Mouse (Mus musculus): ENCODE results near the gene Klk1b5. TPM values are rescaled to one million over a fixed set of nuclear protein-coding genes. Genes with fewer than 3 reads are reported as not detected.
A peak's percentile ranks its signal among the peaks of the same experiment; 100 is the strongest.
"Not testable (repeated sequence)": the region's sequence is repeated elsewhere in the genome, so short reads cannot be mapped to it uniquely, and the experiment has no call there.

Klk1b5 gene
- polyA plus RNA-seq, 1 experiment from 2014 or later = not detected

- Histone ChIP-seq H3K27ac (ENCODE audit: low read depth, low read length) (no peak overlapping the region), H3K4me1 (ENCODE audit: control insufficient read depth, insufficient read depth, low read depth, low read length) (peaks cover 21% of the 10 kb centered on the region)
Measured at GRCm38 (mm10) chr7:44247971-44248370, 32.2 kb downstream of the Klk1b5 start.

GRCm38 (mm10) chr7:44249248-44249647, 33.5 kb downstream of the Klk1b5 start:
- peaks cover 33% of the 10 kb centered on the region for H3K36me3 ChIP-seq (ENCODE audit: control insufficient read depth, insufficient read depth, low read length)
- no peak for ATAC-seq

More at GRCm38 (mm10) chr7:44247971-44248370, 32.2 kb downstream of the Klk1b5 start:
- Histone ChIP-seq H3K4me2 (ENCODE audit: low read length) (peak overlapping the region; percentile 86), H3K9ac (ENCODE audit: low read depth, low read length) (peak overlapping the region; percentile 92), H3K9me3 (ENCODE audit: control insufficient read depth, low read length) (no peaks in the 10 kb centered on the region), H3K36me3 (ENCODE audit: control insufficient read depth, insufficient read depth, low read length) (peaks cover 23% of the 10 kb centered on the region), H3K4me3 (ENCODE audit: low read length) (peak overlapping the region; percentile 84), H3K27me3 (replicated peaks; ENCODE audit: control insufficient read depth, insufficient read depth, low read length) (no peaks in the 10 kb centered on the region)
- 96% methylated on average over 2 of the region's 2 CpGs for WGBS
- no peak for ATAC-seq

GRCm38 (mm10) chr7:44250732-44251275, 35.1 kb downstream of the Klk1b5 start:
- H3K27me3 ChIP-seq (replicated peaks; ENCODE audit: control insufficient read depth, insufficient read depth, low read length); H3K4me3 ChIP-seq (ENCODE audit: low read length); H3K4me2 ChIP-seq (ENCODE audit: low read length); H3K9me3 ChIP-seq (ENCODE audit: control insufficient read depth, low read length); H3K9ac ChIP-seq (ENCODE audit: low read depth, low read length); ATAC-seq; H3K27ac ChIP-seq (ENCODE audit: low read depth, low read length): not testable (repeated sequence)
- Histone ChIP-seq H3K4me1 (ENCODE audit: control insufficient read depth, insufficient read depth, low read depth, low read length) (peaks cover 16% of the 10 kb centered on the region), H3K36me3 (ENCODE audit: control insufficient read depth, insufficient read depth, low read length) (peaks cover 33% of the 10 kb centered on the region)
- 94% methylated on average over 17 of the region's 17 CpGs for WGBS

More at GRCm38 (mm10) chr7:44249248-44249647, 33.5 kb downstream of the Klk1b5 start:
- no peak overlapping the region for H3K4me2 ChIP-seq (ENCODE audit: low read length)
- no peaks in the 10 kb centered on the region for H3K27me3 ChIP-seq (replicated peaks; ENCODE audit: control insufficient read depth, insufficient read depth, low read length)
- H3K27ac ChIP-seq (ENCODE audit: low read depth, low read length) = no peak overlapping the region
- 87% methylated on average over 4 of the region's 4 CpGs for WGBS
- no peaks in the 10 kb centered on the region for H3K9me3 ChIP-seq (ENCODE audit: control insufficient read depth, low read length)
- no peak overlapping the region for H3K4me3 ChIP-seq (ENCODE audit: low read length)
- H3K4me1 ChIP-seq (ENCODE audit: control insufficient read depth, insufficient read depth, low read depth, low read length) = peaks cover 21% of the 10 kb centered on the region
- H3K9ac ChIP-seq (ENCODE audit: low read depth, low read length) = no peak overlapping the region

- no peaks in the 10 kb centered on the region for H3K9me3 ChIP-seq (ENCODE audit: control insufficient read depth, low read length)
- no peak overlapping the region for H3K27ac ChIP-seq (ENCODE audit: low read depth, low read length)
- H3K4me1 ChIP-seq (ENCODE audit: control insufficient read depth, insufficient read depth, low read depth, low read length) = peaks cover 11% of the 10 kb centered on the region
- H3K36me3 ChIP-seq (ENCODE audit: control insufficient read depth, insufficient read depth, low read length) = peaks cover 33% of the 10 kb centered on the region
- no peak overlapping the region for H3K4me2 ChIP-seq (ENCODE audit: low read length)
- no peak overlapping the region for H3K4me3 ChIP-seq (ENCODE audit: low read length)
- 67% methylated on average over 15 of the region's 15 CpGs for WGBS
- peak; percentile 15; the same call in 1 of the 2 replicates for ATAC-seq
- H3K27me3 ChIP-seq (replicated peaks; ENCODE audit: control insufficient read depth, insufficient read depth, low read length) = no peaks in the 10 kb centered on the region
- H3K9ac ChIP-seq (ENCODE audit: low read depth, low read length) = no peak overlapping the region
Measured at GRCm38 (mm10) chr7:44253023-44253616, 37.4 kb downstream of the Klk1b5 start.

- no peak for ATAC-seq
- Histone ChIP-seq H3K9ac (ENCODE audit: low read depth, low read length) (no peak overlapping the region), H3K4me2 (ENCODE audit: low read length) (no peak overlapping the region), H3K4me3 (ENCODE audit: low read length) (no peak overlapping the region), H3K27ac (ENCODE audit: low read depth, low read length) (no peak overlapping the region), H3K4me1 (ENCODE audit: control insufficient read depth, insufficient read depth, low read depth, low read length) (0 out of 2 replicates have a peak, but pooled peaks cover under 1% of the 10 kb centered on the region), H3K27me3 (replicated peaks; ENCODE audit: control insufficient read depth, insufficient read depth, low read length) (no peaks in the 10 kb centered on the region), H3K9me3 (ENCODE audit: control insufficient read depth, low read length) (no peaks in the 10 kb centered on the region), H3K36me3 (ENCODE audit: control insufficient read depth, insufficient read depth, low read length) (peaks cover 20% of the 10 kb centered on the region)
- 87% methylated on average over 6 of the region's 6 CpGs for WGBS
Measured at GRCm38 (mm10) chr7:44254930-44255329, 39.2 kb downstream of the Klk1b5 start.

GRCm38 (mm10) chr7:44257278-44257677, 41.5 kb downstream of the Klk1b5 start, which contains the start of gene Acp4:
TSS of gene Acp4 (minus strand) at chr7:44257378.
- ATAC-seq = no peak
- Histone ChIP-seq H3K36me3 (ENCODE audit: control insufficient read depth, insufficient read depth, low read length) (peaks cover 12% of the 10 kb centered on the region; the same call in 1 of the 2 replicates), H3K9me3 (ENCODE audit: control insufficient read depth, low read length) (no peaks in the 10 kb centered on the region), H3K27me3 (replicated peaks; ENCODE audit: control insufficient read depth, insufficient read depth, low read length) (0 out of 2 replicates have a peak, but pooled peaks cover 2% of the 10 kb centered on the region), H3K4me1 (ENCODE audit: control insufficient read depth, insufficient read depth, low read depth, low read length) (no peaks in the 10 kb centered on the region), H3K4me2 (ENCODE audit: low read length) (no peak within 1 kb of the TSS), H3K4me3 (ENCODE audit: low read length) (no peak within 1 kb of the TSS), H3K27ac (ENCODE audit: low read depth, low read length) (no peak within 1 kb of the TSS), H3K9ac (ENCODE audit: low read depth, low read length) (no peak within 1 kb of the TSS)
- 85% methylated on average over 4 of the region's 4 CpGs for WGBS

GRCm38 (mm10) chr7:44260410-44260809, 44.7 kb downstream of the Klk1b5 start:
- H3K4me2 ChIP-seq (ENCODE audit: low read length) = no peak overlapping the region
- H3K4me1 ChIP-seq (ENCODE audit: control insufficient read depth, insufficient read depth, low read depth, low read length) = peaks cover 7% of the 10 kb centered on the region
- no peak overlapping the region for H3K4me3 ChIP-seq (ENCODE audit: low read length)
- no peaks in the 10 kb centered on the region for H3K36me3 ChIP-seq (ENCODE audit: control insufficient read depth, insufficient read depth, low read length)
- no peak overlapping the region for H3K27ac ChIP-seq (ENCODE audit: low read depth, low read length)
- H3K9ac ChIP-seq (ENCODE audit: low read depth, low read length) = no peak overlapping the region
- WGBS = 82% methylated on average over 6 of the region's 6 CpGs
- no peaks in the 10 kb centered on the region for H3K9me3 ChIP-seq (ENCODE audit: control insufficient read depth, low read length)
- no peak for ATAC-seq
- 0 out of 2 replicates have a peak, but pooled peaks cover 2% of the 10 kb centered on the region for H3K27me3 ChIP-seq (replicated peaks; ENCODE audit: control insufficient read depth, insufficient read depth, low read length)

GRCm38 (mm10) chr7:44261147-44261546, 45.4 kb downstream of the Klk1b5 start, which contains the start of gene Gm15517:
TSS of gene Gm15517 (plus strand) at chr7:44261447.
- no peak within 1 kb of the TSS for H3K9ac ChIP-seq (ENCODE audit: low read depth, low read length)
- no peak for ATAC-seq
- H3K4me3 ChIP-seq (ENCODE audit: low read length) = no peak within 1 kb of the TSS

More at GRCm38 (mm10) chr7:44261147-44261546, 45.4 kb downstream of the Klk1b5 start, which contains the start of gene Gm15517:
- Histone ChIP-seq H3K36me3 (ENCODE audit: control insufficient read depth, insufficient read depth, low read length) (no peaks in the 10 kb centered on the region), H3K4me2 (ENCODE audit: low read length) (no peak within 1 kb of the TSS), H3K27ac (ENCODE audit: low read depth, low read length) (no peak within 1 kb of the TSS), H3K4me1 (ENCODE audit: control insufficient read depth, insufficient read depth, low read depth, low read length) (peaks cover 7% of the 10 kb centered on the region), H3K27me3 (replicated peaks; ENCODE audit: control insufficient read depth, insufficient read depth, low read length) (0 out of 2 replicates have a peak, but pooled peaks cover 2% of the 10 kb centered on the region), H3K9me3 (ENCODE audit: control insufficient read depth, low read length) (no peaks in the 10 kb centered on the region)
- 36% methylated on average over 5 of the region's 5 CpGs for WGBS

All from hindbrain, embryonic 16.5 days (tissue).